Mouse (Mus musculus): Measurements from ENCODE around the gene 2610001J05Rik. TPM values are rescaled to one million over a fixed set of nuclear protein-coding genes. Genes with fewer than 3 reads are reported as not detected.
"Not testable (repeated sequence)": the region's sequence is repeated elsewhere in the genome, so short reads cannot be mapped to it uniquely, and the experiment has no call there.

2610001J05Rik gene
- polyA plus RNA-seq, 1 experiment from 2014 or later: 74.0 TPM

DNA sequence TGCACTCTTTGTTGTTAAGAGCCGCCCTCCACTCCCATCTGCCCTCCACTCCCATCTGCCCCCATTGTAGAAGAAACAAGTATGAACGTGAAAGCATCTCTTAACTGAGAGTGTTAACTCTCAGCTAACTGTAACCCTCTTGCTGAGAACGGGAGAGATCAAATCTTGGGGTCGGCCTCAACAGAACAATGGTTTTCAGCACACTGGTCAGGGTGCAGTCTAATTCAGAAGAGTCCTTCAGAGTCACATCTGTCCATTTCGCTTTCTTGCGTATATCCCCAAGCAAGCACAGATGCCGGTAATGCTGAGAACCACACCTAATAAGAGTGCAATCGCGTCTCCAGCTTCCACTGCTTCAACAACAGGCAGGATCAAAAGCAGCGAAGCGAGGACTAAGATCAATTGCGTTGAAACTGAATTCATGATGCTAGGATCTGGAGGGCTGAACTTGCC lies 1.0 kb downstream of the 2610001J05Rik start:
- H3K27ac ChIP-seq (ENCODE audit: low read depth, low read length): no peak overlapping the region

DNA sequence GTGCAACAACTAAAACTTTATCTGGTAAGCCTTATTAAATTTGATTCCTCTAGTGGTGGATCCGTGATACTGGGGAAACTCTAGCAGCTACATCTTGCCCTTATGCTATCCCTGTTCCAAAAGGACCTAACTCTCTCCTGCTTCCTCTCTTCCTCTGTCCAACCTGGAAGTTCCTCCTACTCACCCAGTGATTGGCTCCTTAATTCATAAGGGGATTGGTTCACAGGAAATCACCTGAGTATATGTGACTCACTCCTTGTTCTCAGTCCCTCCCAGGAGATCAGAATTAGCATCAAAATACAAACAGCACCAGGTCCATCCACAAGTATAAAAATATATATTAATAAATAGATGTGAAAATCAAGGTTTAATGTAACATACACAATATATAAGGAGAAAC lies 10.7 kb downstream of the 2610001J05Rik start:
- ATAC-seq (replicated peaks; ENCODE audit: low FRiP score) (no peak), DNase-seq (ENCODE audit: low spot score) (no peak)
- Histone ChIP-seq H3K9ac (ENCODE audit: low read depth, low read length) (no peak overlapping the region), H3K4me3 (ENCODE audit: low read depth, low read length) (no peak overlapping the region), H3K4me1 (replicated peaks; ENCODE audit: control insufficient read depth, insufficient read depth, low read length) (no peaks in the 10 kb centered on the region), H3K36me3 (ENCODE audit: control insufficient read depth, insufficient read depth, low read length) (no peaks in the 10 kb centered on the region), H3K27me3 (replicated peaks; ENCODE audit: control insufficient read depth, insufficient read depth, low read length) (no peaks in the 10 kb centered on the region), H3K9me3 (ENCODE audit: control insufficient read depth, low read length) (no peaks in the 10 kb centered on the region), H3K27ac (ENCODE audit: low read depth, low read length) (no peak overlapping the region), H3K4me2 (no peak overlapping the region)
- 73% methylated on average over 1 of the region's 1 CpGs for WGBS

More for the DNA sequence above, 1.0 kb downstream of the 2610001J05Rik start:
- Histone ChIP-seq H3K27me3 (replicated peaks; ENCODE audit: control insufficient read depth, insufficient read depth, low read length) (no peaks in the 10 kb centered on the region), H3K4me2 (peak overlapping the region; percentile 63), H3K4me1 (replicated peaks; ENCODE audit: control insufficient read depth, insufficient read depth, low read length) (peaks cover 3% of the 10 kb centered on the region), H3K4me3 (ENCODE audit: low read depth, low read length) (peak overlapping the region; percentile 37), H3K36me3 (ENCODE audit: control insufficient read depth, insufficient read depth, low read length) (no peaks in the 10 kb centered on the region), H3K9me3 (ENCODE audit: control insufficient read depth, low read length) (no peaks in the 10 kb centered on the region), H3K9ac (ENCODE audit: low read depth, low read length) (peak overlapping the region; percentile 48; the same call in 1 of the 2 replicates)
- WGBS: 61% methylated on average over 12 of the region's 12 CpGs
- DNase-seq (ENCODE audit: low spot score): no peak
- ATAC-seq (replicated peaks; ENCODE audit: low FRiP score): no peak

DNA sequence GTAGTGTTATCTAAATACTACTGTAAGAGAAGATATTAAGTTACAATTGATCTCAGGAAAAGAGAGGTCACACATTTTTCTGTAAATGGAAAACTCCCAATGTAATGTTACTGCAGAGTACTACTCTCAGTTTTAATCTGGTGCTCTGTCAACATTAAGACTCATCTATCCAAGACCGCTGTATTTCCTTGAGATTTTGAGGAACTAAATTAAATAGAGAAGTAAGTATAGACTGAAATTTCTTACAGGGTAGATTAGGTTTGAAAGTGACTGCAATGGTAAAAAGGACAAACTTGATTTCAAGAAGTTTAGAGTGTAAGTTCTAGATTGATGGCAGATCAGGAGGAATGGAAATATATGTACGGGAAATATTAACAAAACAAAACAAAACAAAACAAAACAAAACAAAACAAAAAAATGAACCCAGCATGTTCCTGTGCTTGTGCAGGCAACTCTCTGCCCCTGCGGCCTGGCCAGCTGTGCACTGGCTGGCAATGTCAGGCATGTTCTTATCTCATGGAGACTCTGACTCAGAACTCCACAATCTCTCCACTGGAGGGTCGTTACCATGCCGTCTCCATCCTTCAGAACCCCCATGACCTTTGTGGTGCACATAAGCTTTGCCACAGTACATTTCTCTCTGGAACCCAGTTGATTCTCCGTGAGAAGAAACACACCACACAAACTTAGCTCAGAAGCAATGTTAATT lies 11.3 kb downstream of the 2610001J05Rik start:
- Histone ChIP-seq H3K27ac (ENCODE audit: low read depth, low read length) (no peak overlapping the region), H3K4me1 (replicated peaks; ENCODE audit: control insufficient read depth, insufficient read depth, low read length) (no peaks in the 10 kb centered on the region), H3K4me3 (ENCODE audit: low read depth, low read length) (no peak overlapping the region), H3K9ac (ENCODE audit: low read depth, low read length) (no peak overlapping the region), H3K27me3 (replicated peaks; ENCODE audit: control insufficient read depth, insufficient read depth, low read length) (no peaks in the 10 kb centered on the region), H3K4me2 (no peak overlapping the region), H3K36me3 (ENCODE audit: control insufficient read depth, insufficient read depth, low read length) (no peaks in the 10 kb centered on the region), H3K9me3 (ENCODE audit: control insufficient read depth, low read length) (no peaks in the 10 kb centered on the region)
- 54% methylated on average over 6 of the region's 6 CpGs for WGBS
- DNase-seq (ENCODE audit: low spot score): no peak
- ATAC-seq (replicated peaks; ENCODE audit: low FRiP score): no peak

DNA sequence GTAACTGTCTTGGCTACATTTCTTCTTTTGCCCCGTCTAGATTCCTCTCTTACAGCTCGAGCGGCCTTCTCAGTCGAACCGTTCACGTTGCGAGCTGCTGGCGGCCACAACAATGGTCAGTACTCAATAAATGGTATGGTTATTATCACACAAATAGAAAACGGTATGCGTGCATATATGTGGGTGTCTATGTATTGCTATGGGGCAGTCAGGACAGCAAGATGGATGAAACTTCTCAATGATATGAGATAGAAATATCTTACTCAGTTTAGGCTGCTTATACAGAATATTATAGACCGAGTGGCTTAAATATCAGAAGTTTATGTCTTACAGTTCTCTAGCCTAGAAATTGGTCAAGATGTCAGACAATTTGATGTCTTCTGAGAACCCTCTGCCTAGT lies 17.1 kb downstream of the 2610001J05Rik start:
- DNase-seq (ENCODE audit: low spot score): no peak
- H3K4me3 ChIP-seq (ENCODE audit: low read depth, low read length): no peak overlapping the region
- no peaks in the 10 kb centered on the region for H3K27me3 ChIP-seq (replicated peaks; ENCODE audit: control insufficient read depth, insufficient read depth, low read length)
- no peak overlapping the region for H3K27ac ChIP-seq (ENCODE audit: low read depth, low read length)
- WGBS: 34% methylated on average over 11 of the region's 11 CpGs
- no peak overlapping the region for H3K9ac ChIP-seq (ENCODE audit: low read depth, low read length)
- no peaks in the 10 kb centered on the region for H3K4me1 ChIP-seq (replicated peaks; ENCODE audit: control insufficient read depth, insufficient read depth, low read length)
- no peak overlapping the region for H3K4me2 ChIP-seq
- H3K9me3 ChIP-seq (ENCODE audit: control insufficient read depth, low read length): no peaks in the 10 kb centered on the region
- 0 out of 2 replicates have a peak, but pooled peaks have one; percentile 31 for ATAC-seq (replicated peaks; ENCODE audit: low FRiP score)
- H3K36me3 ChIP-seq (ENCODE audit: control insufficient read depth, insufficient read depth, low read length): no peaks in the 10 kb centered on the region

DNA sequence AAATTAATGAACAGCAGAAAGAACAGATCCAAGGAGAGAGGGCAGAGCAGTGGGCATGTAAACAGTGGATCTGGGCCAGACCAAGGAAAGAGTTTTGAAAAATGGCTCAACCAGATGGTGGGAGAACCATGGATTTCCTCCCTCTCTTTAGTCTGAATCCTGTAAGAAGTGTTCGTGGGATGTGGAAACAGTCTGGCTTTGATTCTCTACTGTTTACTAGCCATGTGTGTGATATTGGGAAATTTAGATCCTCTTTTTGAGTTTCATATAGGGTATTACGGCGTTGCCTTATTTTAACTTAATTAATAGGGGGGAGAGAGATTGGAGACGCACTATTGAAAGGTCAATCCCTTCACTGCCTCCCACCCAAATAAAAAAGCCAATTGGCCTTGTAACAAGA lies 18.1 kb downstream of the 2610001J05Rik start:
- Histone ChIP-seq H3K4me3 (ENCODE audit: low read depth, low read length) (no peak overlapping the region), H3K36me3 (ENCODE audit: control insufficient read depth, insufficient read depth, low read length) (no peaks in the 10 kb centered on the region), H3K9me3 (ENCODE audit: control insufficient read depth, low read length) (no peaks in the 10 kb centered on the region), H3K4me2 (no peak overlapping the region), H3K27ac (ENCODE audit: low read depth, low read length) (no peak overlapping the region), H3K9ac (ENCODE audit: low read depth, low read length) (no peak overlapping the region), H3K27me3 (replicated peaks; ENCODE audit: control insufficient read depth, insufficient read depth, low read length) (no peaks in the 10 kb centered on the region), H3K4me1 (replicated peaks; ENCODE audit: control insufficient read depth, insufficient read depth, low read length) (no peaks in the 10 kb centered on the region)
- ATAC-seq (replicated peaks; ENCODE audit: low FRiP score) (no peak), DNase-seq (ENCODE audit: low spot score) (no peak)
- WGBS: 81% methylated on average over 4 of the region's 4 CpGs

DNA sequence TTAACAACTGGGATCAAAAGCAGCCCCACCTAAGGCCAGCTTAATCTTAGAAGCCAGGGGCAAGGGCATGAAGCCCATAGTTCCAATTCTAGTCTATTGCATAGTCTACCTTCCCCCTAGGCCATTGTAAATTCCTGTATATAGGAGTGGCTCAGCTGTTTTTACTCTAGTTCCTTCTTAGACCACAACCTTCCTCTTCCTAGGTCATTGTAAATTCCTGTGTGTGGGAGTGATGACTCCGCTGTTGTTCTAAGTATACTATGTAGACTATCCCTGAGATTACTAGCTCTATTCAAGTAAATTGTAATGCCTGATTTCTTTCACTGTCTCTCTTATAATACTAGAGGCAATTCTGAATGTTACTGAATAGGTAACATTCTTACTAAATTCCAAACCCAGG lies 25.3 kb downstream of the 2610001J05Rik start:
- 88% methylated on average over 1 of the region's 1 CpGs for WGBS
- not testable (repeated sequence) for H3K4me1 ChIP-seq (replicated peaks; ENCODE audit: control insufficient read depth, insufficient read depth, low read length); H3K4me3 ChIP-seq (ENCODE audit: low read depth, low read length); H3K27me3 ChIP-seq (replicated peaks; ENCODE audit: control insufficient read depth, insufficient read depth, low read length); H3K36me3 ChIP-seq (ENCODE audit: control insufficient read depth, insufficient read depth, low read length); DNase-seq (ENCODE audit: low spot score); H3K9ac ChIP-seq (ENCODE audit: low read depth, low read length); H3K9me3 ChIP-seq (ENCODE audit: control insufficient read depth, low read length); H3K4me2 ChIP-seq; ATAC-seq (replicated peaks; ENCODE audit: low FRiP score); H3K27ac ChIP-seq (ENCODE audit: low read depth, low read length)

DNA sequence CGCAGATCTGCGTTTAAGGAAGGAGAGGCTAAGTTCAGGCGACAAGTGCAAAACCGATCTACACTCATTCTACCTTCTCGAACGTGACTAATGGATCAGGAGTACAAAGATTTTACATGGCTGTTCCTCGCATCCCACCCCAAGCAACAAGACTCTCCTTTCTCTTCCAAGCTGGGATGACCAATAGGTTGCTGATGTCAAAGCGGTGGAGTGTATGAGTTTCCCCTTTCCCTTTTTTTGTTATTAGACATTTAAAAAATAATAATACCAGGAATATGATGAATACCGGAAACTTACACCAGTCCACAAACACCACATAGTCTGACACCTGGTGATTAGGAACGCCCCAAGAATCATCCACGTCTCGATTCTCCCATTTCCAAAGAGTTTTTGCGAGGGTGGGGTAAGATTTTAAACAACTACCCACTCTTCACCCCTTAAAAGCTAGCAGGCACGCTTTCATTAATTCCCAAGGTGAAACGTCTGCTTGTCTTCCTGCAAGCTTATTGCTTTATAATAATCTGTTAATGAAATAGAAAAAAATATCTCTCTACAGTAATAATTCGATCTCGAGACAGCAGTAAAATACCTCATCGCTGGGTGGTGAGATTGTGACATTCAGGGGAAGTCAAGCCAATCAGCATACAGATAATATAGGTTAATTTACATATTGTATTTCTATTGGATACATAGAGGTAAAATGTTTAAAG lies 31.8 kb downstream of the 2610001J05Rik start, which contains the start of gene Gpr85:
Gene Gpr85, minus strand, starts transcription at position 598 of the 710 bp plus-strand sequence.
- 39% methylated on average over 18 of the region's 18 CpGs for WGBS
- Histone ChIP-seq H3K4me3 (ENCODE audit: low read depth, low read length) (peak within 1 kb of the TSS; percentile 54), H3K27ac (ENCODE audit: low read depth, low read length) (peak within 1 kb of the TSS; percentile 47), H3K4me2 (peak within 1 kb of the TSS; percentile 95), H3K9ac (ENCODE audit: low read depth, low read length) (peak within 1 kb of the TSS; percentile 69), H3K4me1 (replicated peaks; ENCODE audit: control insufficient read depth, insufficient read depth, low read length) (no peaks in the 10 kb centered on the region), H3K27me3 (replicated peaks; ENCODE audit: control insufficient read depth, insufficient read depth, low read length) (peaks cover 6% of the 10 kb centered on the region; the same call in 1 of the 2 replicates), H3K36me3 (ENCODE audit: control insufficient read depth, insufficient read depth, low read length) (no peaks in the 10 kb centered on the region), H3K9me3 (ENCODE audit: control insufficient read depth, low read length) (no peaks in the 10 kb centered on the region)
- ATAC-seq (replicated peaks; ENCODE audit: low FRiP score) (no peak), DNase-seq (ENCODE audit: low spot score) (no peak)

DNA sequence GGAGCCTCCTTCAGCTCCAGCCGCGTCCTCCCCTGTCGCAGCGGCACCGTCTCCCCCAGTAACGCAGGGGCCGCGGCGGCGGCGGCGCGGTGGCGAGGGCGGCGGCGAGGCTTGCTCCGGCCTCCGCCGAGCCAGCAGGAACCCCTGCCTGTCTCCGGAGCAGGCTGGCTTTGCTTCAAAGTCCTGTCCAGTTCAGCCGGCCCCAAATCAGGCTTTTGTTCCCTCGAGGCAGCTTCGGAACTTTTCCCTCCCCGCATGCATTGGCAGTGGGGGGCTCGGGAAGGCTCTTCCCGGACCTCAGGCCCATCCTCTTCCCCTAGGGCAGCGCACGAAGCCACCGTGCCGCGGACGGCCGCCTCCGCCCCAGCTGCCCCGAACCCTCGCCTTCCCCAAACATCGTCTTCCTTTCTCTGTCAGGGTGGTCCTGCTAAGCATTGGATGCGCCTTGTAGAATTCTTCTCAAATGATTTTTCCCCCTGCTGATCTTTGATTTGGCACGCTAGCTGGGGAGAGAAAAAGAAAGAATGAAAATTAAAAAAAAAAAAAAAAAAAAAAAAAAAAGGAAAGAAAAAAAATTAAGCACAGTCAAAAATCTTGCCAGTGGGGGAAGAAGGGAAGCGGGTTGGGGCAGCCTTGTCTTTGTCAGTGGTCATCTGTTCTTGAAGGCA lies 32.5 kb downstream of the 2610001J05Rik start:
- Histone ChIP-seq H3K9me3 (ENCODE audit: control insufficient read depth, low read length) (no peaks in the 10 kb centered on the region), H3K27me3 (replicated peaks; ENCODE audit: control insufficient read depth, insufficient read depth, low read length) (peaks cover 6% of the 10 kb centered on the region; the same call in 1 of the 2 replicates), H3K27ac (ENCODE audit: low read depth, low read length) (peak overlapping the region; percentile 47), H3K4me3 (ENCODE audit: low read depth, low read length) (peak overlapping the region; percentile 54), H3K9ac (ENCODE audit: low read depth, low read length) (peak overlapping the region; percentile 69), H3K4me1 (replicated peaks; ENCODE audit: control insufficient read depth, insufficient read depth, low read length) (no peaks in the 10 kb centered on the region), H3K36me3 (ENCODE audit: control insufficient read depth, insufficient read depth, low read length) (no peaks in the 10 kb centered on the region), H3K4me2 (peak overlapping the region; percentile 95)
- DNase-seq (ENCODE audit: low spot score): peak; percentile 66
- WGBS: under 1% methylated on average over 40 of the region's 41 CpGs
- peak; percentile 73 for ATAC-seq (replicated peaks; ENCODE audit: low FRiP score)

All from liver, embryonic 11.5 days (tissue).